Mouse (Mus musculus): ENCODE data around the gene Pcgf5.

GRCm38 (mm10) chr19:36450997-36451608, 103.0 kb downstream of the Pcgf5 start:
- TF ChIP-seq POLR2A (IDR thresholded peaks at IDR 0.05; ENCODE audit: insufficient read depth, low read length) (no peak), CTCF (IDR thresholded peaks at IDR 0.05; ENCODE audit: low read depth, low read length) (no peak), EP300 (IDR thresholded peaks at IDR 0.05; ENCODE audit: insufficient read depth, low read depth, low read length) (no peak)
